Mouse (Mus musculus) hindlimb bud, embryonic 11.5 days (tissue): ENCODE data around the gene Mtfr1l.
"Not testable (repeated sequence)": the region's sequence is repeated elsewhere in the genome, so short reads cannot be mapped to it uniquely, and the experiment has no call there.

Source experiments
- DNase-seq: peaks from one replicate; pipeline ENCODE4 v3.0.0-alpha.2; 2012; ENCODE audit warnings: low read depth, low spot score; ENCODE audit errors: extremely low spot score

Gene Mtfr1l

DNA sequence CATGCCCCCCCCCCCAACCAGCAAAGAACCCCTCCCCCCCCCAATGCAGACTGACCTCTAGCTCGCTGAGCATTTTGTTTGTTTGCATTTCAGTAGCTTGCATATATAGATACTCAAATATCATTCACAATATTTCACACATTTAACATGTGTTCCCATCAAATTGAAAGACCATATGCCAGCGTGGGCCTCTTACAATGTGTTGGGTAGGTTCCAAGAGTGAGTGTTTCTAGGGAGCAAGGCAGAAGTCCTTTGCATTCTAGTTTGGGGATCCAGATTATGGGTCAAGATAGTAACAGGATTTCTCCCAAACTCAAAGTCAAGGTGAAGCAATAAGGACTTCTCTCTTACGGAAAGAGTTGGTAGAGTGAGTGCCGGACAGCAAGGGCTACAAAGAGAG, 16.6 kb downstream of the Mtfr1l start:
- no peak for DNase-seq

DNA sequence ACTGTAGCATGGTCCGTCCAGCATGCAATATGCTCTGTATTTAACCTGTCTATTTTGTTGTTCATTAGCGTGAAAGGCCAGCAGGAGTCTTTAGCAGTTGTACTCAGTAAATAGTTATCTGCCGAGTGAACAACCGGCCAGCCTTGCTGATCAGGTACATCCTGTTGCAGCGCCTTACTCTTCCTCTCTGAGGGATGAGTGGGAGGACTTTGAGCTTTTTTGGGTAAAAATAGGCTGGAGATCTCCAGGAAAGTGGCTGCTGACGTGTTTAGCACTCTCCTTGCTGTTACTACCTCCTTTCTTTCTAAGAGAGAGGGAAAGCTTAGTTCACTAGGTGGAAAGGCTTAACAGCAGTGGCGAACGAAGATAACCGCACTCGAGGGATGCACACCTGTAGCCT, 17.5 kb downstream of the Mtfr1l start:
- no peak for DNase-seq

DNA sequence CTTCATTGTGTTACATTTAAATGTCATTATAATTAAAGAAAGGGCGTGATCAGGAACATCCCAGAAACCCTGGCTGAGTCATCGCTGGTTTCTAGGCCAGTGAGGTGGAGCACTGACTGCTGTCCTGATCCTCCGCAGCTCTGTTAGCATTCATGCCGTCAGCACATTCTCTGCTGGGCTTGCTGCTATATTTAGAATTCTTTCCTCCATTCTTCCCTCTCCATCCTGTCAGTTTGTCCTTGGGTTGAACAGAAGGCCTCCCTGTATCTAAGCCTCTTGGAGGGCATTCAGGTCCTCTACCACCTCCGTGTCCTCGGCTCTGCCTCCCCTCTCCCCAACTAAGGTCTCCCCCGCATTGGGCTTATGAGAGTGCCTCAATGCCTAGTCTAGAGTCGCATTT, 18.2 kb downstream of the Mtfr1l start:
- DNase-seq, result no peak

DNA sequence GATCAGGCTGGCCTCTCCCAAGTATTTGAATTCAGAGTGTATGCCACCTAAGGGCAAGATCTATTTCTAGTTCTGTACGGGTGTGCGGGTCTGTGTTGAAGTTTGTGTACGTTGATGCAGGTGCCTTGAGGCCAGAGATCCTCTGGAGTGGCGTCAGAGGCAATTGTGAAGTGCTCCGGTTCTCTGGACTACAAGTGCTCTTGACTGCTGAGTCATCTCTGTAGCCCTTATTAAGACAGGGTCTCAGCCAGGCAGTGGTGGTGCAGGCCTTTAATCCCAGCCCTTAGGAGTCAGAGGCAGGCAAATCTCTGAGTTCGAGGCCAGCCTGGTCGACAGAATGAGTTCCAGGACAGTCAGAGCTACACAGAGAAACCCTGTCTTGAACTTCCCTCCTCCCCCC, 19.6 kb downstream of the Mtfr1l start:
- no peak for DNase-seq

DNA sequence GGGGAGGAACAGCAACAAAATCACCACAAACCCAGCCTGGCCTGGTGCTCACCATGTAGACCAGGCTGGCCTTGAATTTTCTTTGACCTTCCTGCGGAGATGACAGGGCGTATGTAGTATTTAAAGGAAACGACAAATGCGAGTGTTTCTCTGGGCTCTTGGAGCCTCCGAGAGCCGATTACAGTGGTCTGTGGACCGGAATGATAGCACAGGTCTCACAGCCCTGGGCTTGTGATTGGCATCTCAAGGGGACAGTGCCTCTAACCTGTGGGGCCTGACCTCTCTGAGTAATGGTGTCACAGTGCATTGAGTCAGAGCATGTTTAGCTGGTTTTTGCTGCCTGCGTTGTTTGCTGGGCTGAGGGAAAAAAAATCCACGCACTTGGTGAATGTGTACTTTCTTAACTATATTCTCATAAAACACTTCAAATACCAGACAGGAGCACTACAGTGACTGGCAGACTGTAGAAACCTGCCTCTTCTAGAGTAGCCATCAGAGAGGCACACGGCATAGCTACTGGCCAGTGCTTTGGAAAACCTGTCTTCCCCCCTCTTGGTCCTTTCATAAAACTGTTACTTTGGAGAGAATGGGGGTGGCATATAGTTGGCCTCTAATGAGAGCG, 20.8 kb downstream of the Mtfr1l start:
- DNase-seq, result no peak

DNA sequence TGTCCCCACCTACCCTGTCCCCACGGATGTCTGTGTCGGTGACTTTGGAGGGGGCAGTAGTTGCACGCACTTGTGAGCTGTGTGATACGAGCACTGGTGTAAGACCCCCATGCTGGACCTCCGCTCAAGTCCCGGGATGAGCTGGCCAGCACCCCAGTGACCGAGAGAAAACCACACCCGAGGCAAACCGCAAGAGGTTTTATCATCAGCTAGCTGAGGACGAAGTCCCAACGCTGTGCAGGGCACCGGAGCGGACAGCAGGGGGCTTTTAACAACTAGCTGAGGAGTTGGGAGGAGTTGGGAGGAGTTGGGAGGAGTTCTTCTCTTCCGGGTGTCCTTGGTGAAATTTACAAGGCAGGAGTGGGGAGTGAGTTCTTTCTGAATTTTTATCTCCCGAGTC, 22.4 kb downstream of the Mtfr1l start:
- no peak for DNase-seq

DNA sequence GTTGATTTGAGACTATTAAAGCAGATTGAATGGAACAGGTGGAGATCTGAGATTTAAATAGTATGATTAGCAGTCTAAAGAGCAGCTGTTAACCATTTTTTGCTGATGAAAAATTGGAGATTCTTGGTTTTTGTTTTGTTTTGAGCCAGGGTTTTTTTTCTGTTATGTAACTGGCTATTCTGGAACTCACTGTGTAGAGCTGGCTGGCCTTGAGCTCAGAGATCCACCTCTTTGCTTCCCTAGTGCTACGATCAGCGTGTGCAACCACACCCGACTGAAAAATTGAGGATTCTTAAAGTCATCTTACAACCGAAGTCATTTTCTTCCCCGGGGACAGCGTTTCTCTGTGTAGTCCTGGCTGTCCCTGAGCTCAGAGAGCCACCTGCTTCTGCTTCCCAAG, 23.5 kb downstream of the Mtfr1l start:
- DNase-seq, result no peak

DNA sequence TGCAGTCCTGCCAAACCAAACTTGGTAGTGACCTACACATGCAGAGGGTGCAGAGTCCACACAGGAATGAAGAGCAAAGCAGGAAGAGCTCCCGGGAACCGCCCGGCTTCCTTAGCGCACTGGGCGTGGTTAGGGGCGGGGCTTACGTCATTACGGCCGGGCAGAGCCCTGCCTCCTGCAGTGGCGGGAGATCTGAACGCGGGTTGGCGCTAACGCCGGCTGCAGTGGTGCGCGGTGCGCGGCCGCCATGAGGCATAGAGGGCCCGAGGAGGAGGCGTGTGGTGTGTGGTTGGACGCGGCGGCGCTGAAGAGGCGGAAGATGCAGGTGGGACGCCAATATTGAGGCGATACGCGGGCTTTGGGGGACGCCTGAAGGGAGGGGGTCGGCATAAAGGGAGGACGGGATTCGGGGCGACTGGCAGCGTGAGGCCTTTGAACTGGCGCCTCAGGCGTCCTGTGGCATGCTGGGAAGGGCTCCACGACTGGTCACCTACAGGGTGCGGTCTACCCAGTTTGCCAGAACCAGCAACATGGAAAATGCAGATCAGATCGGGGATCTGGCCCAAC, 24.3 kb downstream of the Mtfr1l start, which contains the start of gene Aunip:
Gene Aunip, plus strand, starts transcription at position 155 of the 567 bp plus-strand sequence.
- peak; percentile 60 for DNase-seq

DNA sequence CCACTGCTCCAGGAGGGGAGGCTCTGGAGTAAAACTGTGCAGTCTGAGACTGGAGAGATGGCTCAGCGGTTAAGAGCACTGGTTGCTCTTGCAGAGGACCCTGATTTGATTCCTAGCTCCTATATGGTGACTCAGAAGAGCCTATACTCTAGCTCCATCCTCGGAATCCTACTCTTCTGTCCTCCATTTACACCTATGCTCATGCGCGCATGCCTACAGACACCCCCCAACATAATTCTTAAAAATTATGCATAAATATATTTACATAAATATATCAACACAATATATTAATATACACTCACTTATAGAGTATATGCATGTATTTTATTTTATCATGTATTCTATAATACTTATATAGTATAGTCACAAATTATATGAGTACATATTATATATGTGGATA, 24.8 kb downstream of the Mtfr1l start:
- no peak for DNase-seq

DNA sequence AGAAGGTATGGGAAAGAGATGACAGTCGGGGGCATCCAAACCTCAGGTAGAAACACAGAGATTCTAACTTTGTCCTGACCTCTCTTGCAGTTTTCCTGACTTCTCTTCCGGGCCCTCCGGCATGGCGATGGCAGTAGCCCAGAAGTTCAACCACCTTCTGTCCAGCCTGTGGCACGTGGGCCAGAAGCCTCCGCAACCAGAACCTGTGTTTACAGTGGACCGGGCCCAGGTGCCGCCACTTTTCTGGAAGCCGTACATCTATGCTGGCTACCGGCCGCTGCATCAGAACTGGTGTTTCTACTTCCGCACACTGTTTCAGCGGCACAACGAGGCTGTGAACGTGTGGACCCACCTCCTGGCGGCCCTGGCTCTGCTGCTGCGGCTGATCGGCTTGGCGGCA, 28.5 kb downstream of the Mtfr1l start:
- DNase-seq, result no peak

DNA sequence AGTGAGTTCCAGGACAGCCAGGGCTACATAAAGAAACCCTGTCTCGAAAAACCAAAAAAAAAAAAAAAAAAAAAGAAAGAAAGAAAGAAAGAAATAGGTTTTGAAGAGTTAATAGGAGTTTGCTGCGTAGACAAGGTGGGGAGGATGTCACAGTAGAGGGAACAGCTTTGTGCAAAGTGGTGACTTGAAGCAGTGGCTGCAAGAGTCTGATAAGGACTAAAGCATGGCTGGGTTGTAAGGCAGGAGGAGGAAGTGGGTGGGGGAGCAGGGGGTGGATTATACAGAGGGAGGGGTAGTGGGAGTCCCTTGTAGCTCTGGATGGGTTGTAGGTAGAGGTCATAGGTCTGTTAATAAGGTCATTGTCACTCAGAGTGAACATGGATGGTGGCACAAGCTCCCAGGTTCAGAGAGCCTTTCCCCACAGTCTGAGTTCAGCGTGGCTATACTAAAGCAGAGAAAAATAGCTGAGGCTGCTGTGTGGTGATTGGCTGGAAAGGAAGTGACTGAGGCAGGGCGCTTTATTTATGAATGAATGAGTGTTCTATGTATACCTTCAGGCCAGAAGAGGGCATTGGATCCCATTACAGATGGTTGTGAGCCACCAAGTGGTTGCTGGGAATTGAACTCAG, 29.1 kb downstream of the Mtfr1l start:
- no peak for DNase-seq

DNA sequence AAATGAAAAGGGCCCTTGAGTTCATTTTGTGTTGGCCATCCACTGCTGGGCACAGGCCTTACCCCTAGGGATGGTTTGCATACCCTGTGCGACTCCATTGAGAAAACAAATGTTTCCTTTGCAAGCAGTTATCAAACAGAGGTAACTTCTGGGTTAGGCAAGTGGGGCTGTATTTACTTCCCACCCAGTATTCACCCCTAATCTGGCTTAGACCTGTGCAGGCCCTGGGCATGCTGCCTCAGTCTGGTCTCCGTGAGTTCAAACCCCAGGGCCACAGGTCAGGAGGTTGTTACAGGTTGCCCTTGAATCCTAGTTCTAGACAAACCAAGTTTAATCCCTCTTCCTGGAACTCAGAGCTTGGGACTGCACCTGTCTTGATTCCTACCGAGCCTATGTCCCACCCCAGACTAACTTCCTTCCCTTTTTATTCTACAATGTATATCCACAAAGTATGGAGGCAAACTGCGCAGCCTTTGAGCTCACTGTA, 29.8 kb downstream of the Mtfr1l start:
- DNase-seq, result no peak

DNA sequence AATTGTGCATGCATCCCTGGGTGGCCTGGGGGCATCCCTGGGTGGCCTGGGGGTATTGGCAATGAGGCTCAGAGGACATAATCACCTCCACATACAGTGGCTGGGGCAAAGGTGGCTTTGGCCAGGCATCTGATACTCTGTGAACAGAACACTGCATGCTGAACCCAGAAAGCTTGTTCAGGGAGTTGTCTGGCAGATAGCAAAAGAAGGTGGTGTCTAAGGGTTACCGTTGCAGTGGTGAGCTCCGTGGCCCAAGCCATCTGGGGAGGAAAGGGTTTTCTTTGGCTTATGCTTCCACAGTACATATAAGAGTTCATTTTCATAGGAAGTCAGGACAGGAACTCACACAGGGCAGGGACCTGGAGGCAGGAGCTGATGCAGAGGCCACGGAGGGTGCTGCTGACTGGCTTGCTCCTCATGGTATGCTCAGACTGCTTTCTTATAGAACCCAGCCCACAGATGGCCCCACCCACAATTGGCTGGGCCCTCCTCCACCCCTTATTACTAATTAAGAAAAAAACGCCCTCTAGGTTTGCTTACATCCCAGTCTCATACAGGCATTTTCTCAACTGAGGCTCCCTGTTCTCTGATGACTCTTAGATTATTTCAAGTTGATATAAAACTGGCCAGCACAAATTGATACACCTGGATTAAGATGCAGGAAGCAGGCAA, 31.4 kb downstream of the Mtfr1l start:
- DNase-seq, result no peak

DNA sequence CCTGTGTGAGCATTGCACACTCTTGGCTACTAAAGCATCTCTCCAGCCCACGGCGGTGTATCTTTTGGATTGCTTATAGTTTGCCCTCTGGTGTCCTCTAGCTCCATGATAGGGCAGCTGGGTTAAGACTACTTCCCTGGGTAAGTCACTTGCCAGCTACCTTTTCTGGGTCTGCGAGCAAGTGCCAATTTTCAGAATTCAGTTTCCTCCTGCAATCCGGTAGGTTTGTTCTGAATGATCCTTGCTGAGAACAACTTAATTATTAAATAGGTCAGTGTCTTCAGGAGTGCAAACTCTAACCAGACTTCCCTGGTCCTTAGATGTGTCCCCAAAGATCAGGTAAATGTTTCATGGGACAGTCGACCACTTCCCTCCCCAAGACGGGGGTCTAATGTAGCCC, 34.1 kb downstream of the Mtfr1l start:
- no peak for DNase-seq

DNA sequence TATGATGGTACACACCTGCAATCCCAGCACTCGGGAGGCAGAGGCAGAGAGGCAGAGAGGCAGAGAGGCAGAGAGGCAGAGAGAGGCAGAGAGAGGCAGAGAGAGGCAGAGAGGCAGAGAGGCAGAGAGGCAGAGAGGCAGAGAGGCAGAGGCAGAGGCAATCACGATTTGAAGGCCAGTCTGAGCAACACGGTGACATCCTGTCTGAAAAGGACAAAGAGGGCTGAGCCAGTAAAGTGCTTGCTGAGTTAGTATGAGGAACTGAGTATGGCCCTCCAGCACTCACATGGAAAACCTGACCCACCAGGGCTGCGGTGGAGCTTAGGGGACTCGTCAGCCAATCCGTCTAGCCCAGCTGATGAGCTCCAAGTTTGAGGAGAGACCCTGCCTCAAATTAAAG, 36.2 kb downstream of the Mtfr1l start:
- not testable (repeated sequence) for DNase-seq

DNA sequence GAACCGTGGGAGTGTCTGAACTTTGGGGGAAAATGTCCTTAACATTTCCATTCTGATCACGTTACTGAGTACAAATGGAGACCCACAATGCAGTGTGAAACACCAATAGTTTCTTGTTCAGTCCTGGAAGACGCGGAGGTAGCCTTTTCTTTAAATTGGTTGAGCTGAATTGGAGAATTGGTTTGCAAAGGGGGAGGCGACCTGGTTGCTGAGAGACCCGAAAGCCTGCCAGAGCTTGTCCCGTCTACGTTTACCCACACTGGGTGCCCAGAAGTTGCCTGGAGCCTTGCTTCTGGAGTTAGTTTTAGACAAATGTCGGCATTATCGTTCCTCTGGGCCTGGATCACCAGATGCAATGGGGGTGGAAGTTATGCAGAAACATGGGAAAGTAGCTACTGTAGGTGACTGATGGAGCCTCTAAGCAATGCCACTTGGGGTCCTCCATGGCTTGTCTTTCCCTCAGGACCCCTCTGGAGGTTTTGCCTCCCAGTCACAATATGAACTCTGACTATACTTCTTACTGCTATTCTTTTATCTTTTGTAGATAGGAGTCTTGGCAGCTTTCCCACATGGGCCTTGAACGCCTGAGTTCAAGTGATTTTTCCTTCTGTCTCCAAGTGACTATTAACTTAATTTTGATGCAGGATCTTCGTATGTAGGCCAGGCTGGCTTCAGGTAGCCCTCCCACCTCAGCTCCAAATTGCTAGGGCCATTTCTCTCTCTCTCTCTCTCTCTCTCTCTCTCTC, 37.0 kb downstream of the Mtfr1l start:
- DNase-seq, result no peak

DNA sequence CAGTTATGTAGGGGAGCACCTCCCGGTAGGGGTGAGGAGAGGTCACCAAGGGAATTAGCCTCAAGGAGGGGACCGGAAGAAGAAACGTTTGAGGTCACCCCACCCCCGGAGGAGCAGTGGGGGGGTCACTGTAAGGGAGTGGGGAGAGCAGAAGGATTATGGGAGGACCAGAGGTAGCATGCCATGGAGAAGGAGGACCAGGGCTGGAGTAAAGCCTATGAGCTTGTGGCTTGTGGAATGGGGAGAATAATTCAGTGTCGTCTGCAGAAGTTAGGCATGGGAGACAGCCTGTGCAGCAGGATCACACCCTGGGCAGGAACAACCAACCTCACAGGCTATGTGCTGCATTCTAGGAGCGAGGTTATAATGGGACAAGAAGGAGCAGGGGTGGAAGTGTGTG, 38.0 kb downstream of the Mtfr1l start:
- no peak for DNase-seq

DNA sequence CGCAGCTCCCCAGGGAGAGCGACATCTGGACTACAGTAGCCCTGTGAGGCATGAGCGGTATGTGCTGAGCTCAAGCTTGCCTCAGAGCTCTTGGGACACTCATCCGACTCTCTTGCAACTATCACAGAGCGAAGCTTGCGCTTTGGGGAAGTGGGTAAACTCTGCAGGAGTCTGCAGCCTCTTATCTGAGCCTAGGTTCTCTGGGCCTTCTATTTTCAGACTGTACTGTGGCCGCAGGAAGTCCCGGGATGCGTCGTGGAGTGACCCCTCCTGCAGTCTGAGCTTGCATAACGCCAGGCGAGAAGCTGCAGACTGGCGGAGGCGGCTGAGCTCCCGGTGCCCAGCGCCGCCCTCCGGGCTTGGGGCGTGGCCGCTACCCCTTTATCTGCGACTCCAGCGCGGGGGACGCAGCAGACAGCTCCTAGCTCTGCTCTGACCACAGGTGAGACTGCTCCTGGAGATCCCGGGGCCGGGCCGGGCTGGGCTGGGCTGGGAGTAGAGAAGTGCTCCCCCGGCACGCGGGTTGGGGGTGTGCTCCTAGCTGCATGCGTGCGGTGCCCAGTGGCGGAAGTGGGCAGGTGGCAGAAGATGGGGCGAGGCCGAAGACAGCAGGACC, 38.5 kb downstream of the Mtfr1l start, which contains the start of gene Paqr7:
Gene Paqr7, plus strand, starts transcription at position 103 of the 616 bp plus-strand sequence.
- no peak for DNase-seq

DNA sequence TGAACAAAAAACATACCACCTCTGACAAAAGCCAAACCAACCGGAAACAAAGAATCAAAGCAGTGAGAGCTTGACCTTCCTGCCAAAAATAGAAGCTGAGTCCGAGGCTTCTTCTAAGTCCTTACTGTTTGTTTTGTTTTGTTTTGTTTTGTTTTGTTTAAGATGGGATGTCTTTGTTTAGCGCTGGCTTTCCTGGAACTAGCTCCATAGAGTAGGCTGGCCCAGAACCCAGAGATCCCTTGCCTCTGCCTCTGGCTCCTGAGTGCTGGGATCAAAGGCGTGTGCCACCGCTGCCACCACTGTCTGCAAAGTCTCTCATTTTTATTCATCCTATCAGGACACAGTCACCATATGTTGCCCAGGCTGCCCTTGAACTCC, 39.7 kb downstream of the Mtfr1l start:
- DNase-seq, result no peak

DNA sequence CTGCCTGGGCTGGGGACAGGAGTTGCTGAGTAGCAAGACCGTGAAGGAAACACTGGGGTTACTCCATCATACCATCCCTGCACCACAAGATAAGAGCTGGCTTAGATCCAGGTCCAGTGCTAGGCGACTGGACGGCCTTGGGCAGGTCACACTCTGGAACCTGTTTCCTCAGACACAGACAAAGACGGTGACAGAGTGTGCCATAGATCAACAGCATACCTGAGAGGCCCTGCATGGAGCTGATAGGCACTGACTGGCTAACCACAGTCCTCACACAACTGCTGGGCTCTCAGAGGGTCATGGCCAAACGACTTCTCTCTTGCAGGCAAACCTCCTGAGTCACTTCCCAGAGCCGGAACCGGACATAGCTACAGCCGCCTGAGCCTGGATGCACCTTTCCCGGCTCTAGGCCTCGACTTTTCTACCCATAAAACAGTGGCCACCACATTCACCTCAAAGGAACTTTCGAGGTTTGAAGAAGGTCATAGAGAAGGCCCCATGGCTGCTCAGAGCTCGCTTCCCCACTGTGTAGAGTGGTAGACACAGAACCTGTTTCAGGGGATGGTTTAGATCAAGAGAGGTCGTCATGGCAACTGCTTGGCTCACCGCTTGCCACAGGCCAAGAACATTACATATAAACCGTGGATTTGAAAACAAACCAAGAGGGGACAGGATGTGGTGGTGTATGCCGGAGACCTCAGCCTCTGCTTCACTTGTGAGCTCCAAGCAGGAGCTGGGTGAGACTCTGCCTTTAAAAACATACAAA, 40.2 kb downstream of the Mtfr1l start:
- no peak for DNase-seq
